Mouse (Mus musculus) embryonic fibroblast, embryonic 13.5 days (primary cell): ENCODE data around the gene Ttc29.

Experiments
- CTCF ChIP-seq: IDR thresholded peaks from 2 replicates; pipeline ENCODE4 v1.5.1; 2011; ENCODE audit warnings: mild to moderate bottlenecking, control low read depth, low read length, moderate library complexity, borderline replicate concordance; ENCODE audit not compliant: insufficient read depth
- POLR2A ChIP-seq: IDR thresholded peaks from 2 replicates; pipeline ENCODE4 v1.6.1; 2011; ENCODE audit warnings: low read depth, mild to moderate bottlenecking, control low read depth, low read length, moderate library complexity

GRCm38 (mm10) chr8:78431356-78431755 lies 218.3 kb downstream of the Ttc29 start:
- TF ChIP-seq POLR2A = no peak
- TF ChIP-seq CTCF = no peak
